Mouse (Mus musculus): ENCODE results near the gene Map3k10. TPM values are rescaled to one million over a fixed set of nuclear protein-coding genes. Genes with fewer than 3 reads are reported as not detected.

Map3k10 gene
- total RNA-seq, 2 experiments from 2014 or later, result 20.6 to 23.1 TPM

GRCm38 (mm10) chr7:27613751-27614499 is 60.5 kb downstream of the Map3k10 start:
- DNase-seq, result no peak
- intact Hi-C loops (cut with DNase I), result no loop called here

GRCm38 (mm10) chr7:27612940-27613339 is 61.5 kb downstream of the Map3k10 start:
- DNase-seq, result no peak
- intact Hi-C loops (cut with DNase I), result no loop called here

GRCm38 (mm10) chr7:27610871-27611270 is 63.5 kb downstream of the Map3k10 start:
- no peak for DNase-seq
- intact Hi-C loops (cut with DNase I), result no loop called here

GRCm38 (mm10) chr7:27610370-27610769 is 64.0 kb downstream of the Map3k10 start:
- intact Hi-C loops (cut with DNase I), result no loop called here
- DNase-seq, result no peak

- intact Hi-C loops (cut with DNase I), result no loop called here
- no peak for DNase-seq
Observed at GRCm38 (mm10) chr7:27609688-27610087, 64.7 kb downstream of the Map3k10 start.

GRCm38 (mm10) chr7:27609285-27609684 is 65.1 kb downstream of the Map3k10 start:
- intact Hi-C loops (cut with DNase I), result no loop called here
- DNase-seq, result no peak

- DNase-seq, result no peak
- intact Hi-C loops (cut with DNase I), result no loop called here
Observed at GRCm38 (mm10) chr7:27608130-27608529, 66.3 kb downstream of the Map3k10 start.

GRCm38 (mm10) chr7:27607580-27607979 is 66.8 kb downstream of the Map3k10 start:
- intact Hi-C loops (cut with DNase I), result loop anchor here (2.0 kb wide), 1 partner anchor 15 kb away; no protein-coding TSS in a partner anchor
- DNase-seq, result peak; percentile 73 to 78

- DNase-seq, result no peak
- intact Hi-C loops (cut with DNase I), result loop anchor here (2.0 kb wide), 1 partner anchor 14 kb away; no protein-coding TSS in a partner anchor
Observed at GRCm38 (mm10) chr7:27606481-27607254, 67.7 kb downstream of the Map3k10 start.

Other genes with a start within 250 kb of the Map3k10 start
- under 1 TPM; 0.22 to 0.41 TPM for gene Sptbn4, start 226.9 kb downstream of the Map3k10 start, total RNA-seq (2021)
- 10 to 100 TPM; 29.9 to 31.8 TPM for gene Blvrb, start 226.6 kb downstream of the Map3k10 start, total RNA-seq (2021)
- gene Sertad3, start 200.8 kb downstream of the Map3k10 start, total RNA-seq (2021), result 1 to 10 TPM; 8.3 to 8.4 TPM
- gene Sertad1, start 187.7 kb downstream of the Map3k10 start, total RNA-seq (2021), result 10 to 100 TPM in 1 of 2 experiments, 1 to 10 TPM in 1; 9.5 to 11.5 TPM
- gene Prx, start 175.3 kb downstream of the Map3k10 start, total RNA-seq (2021), result under 1 TPM; 0.95 to 0.97 TPM
- under 1 TPM; 0.14 to 0.17 TPM for gene Hipk4, start 151.3 kb downstream of the Map3k10 start, total RNA-seq (2021)
- gene Pld3, start 121.4 kb downstream of the Map3k10 start, total RNA-seq (2021), result 10 to 100 TPM; 26.0 to 29.0 TPM
- 10 to 100 TPM; 67.6 to 69.0 TPM for gene 2310022A10Rik, start 121.4 kb downstream of the Map3k10 start, total RNA-seq (2021)
- gene Akt2, start 83.0 kb downstream of the Map3k10 start, total RNA-seq (2021), result 100 to 1,000 TPM; 172 to 194 TPM
- gene Ttc9b, start 20.7 kb downstream of the Map3k10 start, total RNA-seq (2021), result not detected
- under 1 TPM; 0.44 to 0.60 TPM for gene Zfp607b, start 14.7 kb upstream of the Map3k10 start, total RNA-seq (2021)
- gene Zfp60, start 56.8 kb upstream of the Map3k10 start, total RNA-seq (2021), result 1 to 10 TPM; 7.9 to 8.3 TPM
- gene Zfp626, start 132.6 kb upstream of the Map3k10 start, total RNA-seq (2021), result 1 to 10 TPM; 4.4 to 4.9 TPM
- 1 to 10 TPM; 2.4 to 2.7 TPM for gene Zfp59, start 164.0 kb upstream of the Map3k10 start, total RNA-seq (2021)
- gene Zfp607a, start 182.9 kb upstream of the Map3k10 start, total RNA-seq (2021), result 1 to 10 TPM; 3.3 to 3.9 TPM